Mouse (Mus musculus) G1E (cell line): ENCODE data around the gene Lypd6.

ENCODE experiments used
- CTCF ChIP-seq: IDR thresholded peaks from 2 replicates; pipeline ENCODE4 v1.5.1; 2012; ENCODE audit warnings: low read depth, low read length, inconsistent platforms, mixed read lengths
- POLR2AphosphoS5 ChIP-seq: IDR thresholded peaks from 2 replicates; pipeline ENCODE4 v1.6.1; 2012; ENCODE audit warnings: low read depth, low read length, inconsistent platforms; ENCODE audit not compliant: insufficient replicate concordance

DNA sequence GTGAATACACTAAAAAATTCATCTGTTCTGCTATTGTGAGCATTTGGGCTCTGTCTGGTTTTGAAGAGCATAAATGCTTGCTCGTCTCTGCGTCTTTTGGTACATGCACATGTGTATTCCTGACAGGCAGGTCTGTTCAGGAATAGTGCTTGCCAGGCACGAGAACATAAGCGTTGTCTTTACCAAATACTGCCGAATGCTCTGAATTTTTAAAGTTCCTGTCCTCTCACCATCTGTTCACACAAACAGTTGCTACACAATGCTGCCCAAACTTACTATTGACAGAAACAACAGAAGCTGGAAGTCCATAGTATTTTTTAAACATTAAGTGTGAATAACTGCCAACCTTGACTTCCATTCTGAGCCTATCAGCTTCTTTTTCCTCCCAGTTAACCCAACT is 112.9 kb downstream of the Lypd6 start:
- TF ChIP-seq CTCF (no peak), POLR2AphosphoS5 (no peak)
